ENCODE assay signal across 29 mouse cellular contexts in the genomic region with DNA sequence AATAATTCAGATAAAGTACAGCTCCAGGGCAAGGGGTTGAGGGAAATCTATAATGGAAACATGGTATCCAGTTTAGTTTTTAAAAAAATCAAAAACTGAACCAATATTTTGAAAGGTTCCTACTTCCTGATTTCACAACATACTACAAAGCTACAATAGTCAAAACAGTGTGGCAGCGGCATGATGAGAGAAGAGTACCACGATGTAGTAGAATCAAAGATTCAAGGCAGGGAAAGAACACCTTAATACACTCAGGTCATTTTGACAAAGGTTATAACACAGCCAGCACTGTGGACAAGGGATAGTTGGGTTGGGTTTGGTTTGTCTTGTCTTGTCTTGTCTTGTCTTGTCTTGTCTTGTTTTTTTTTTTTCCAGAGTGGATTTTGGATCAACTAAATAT.
"Had no signal": no experiment of that assay in that cellular context is flagged by ENCODE, and none has a peak within 500 bp of the region (broad histone marks: within the 10 kb centered on the region; RNA-seq: fewer than 3 reads in every experiment).

No protein-coding gene starts in this region.

- H3K4me3 ChIP-seq: embryonic facial prominence, embryonic 10.5 days; embryonic facial prominence, embryonic 12.5 days; embryonic facial prominence, embryonic 13.5 days; embryonic facial prominence, embryonic 15.5 days; erythroblast, embryonic 14.5 days; forebrain, embryonic 10.5 days; forebrain, embryonic 12.5 days; forebrain, embryonic 13.5 days; forebrain, embryonic 15.5 days; gastrocnemius, adult 2 months; heart, adult 2 months had no signal

- H3K36me3 ChIP-seq: embryonic facial prominence, embryonic 10.5 days; embryonic facial prominence, embryonic 12.5 days; embryonic facial prominence, embryonic 13.5 days; embryonic facial prominence, embryonic 15.5 days; forebrain, embryonic 10.5 days; forebrain, embryonic 12.5 days; forebrain, embryonic 15.5 days had no signal

- H3K4me1 ChIP-seq: embryonic facial prominence, embryonic 12.5 days; embryonic facial prominence, embryonic 13.5 days; embryonic facial prominence, embryonic 15.5 days had no signal

- DNase-seq: cerebellum, adult 2 months; cerebellum, adult 8-10 months; cerebellum, adult 9-10 months; cerebellum, adult 9-11 months; cerebellum, postnatal 10 days; cerebellum, postnatal 14 days; cerebellum, postnatal 25 days; cerebellum, postnatal 36 days; embryo, embryonic 11 days; forebrain, postnatal 0 days; gastrocnemius, adult 2 months; gastrocnemius, postnatal 10 days; gastrocnemius, postnatal 14 days; gastrocnemius, postnatal 25 days; gastrocnemius, postnatal 36 days; heart, adult 11 months; heart, adult 18-20 months; heart, adult 2 months had no signal

- H3K9me3 ChIP-seq: embryonic facial prominence, embryonic 12.5 days; embryonic facial prominence, embryonic 15.5 days had no signal

- H3K4me2 ChIP-seq: embryonic facial prominence, embryonic 12.5 days; embryonic facial prominence, embryonic 13.5 days; embryonic facial prominence, embryonic 15.5 days; forebrain, embryonic 12.5 days; forebrain, embryonic 13.5 days; forebrain, embryonic 15.5 days had no signal

- ATAC-seq: forebrain, embryonic 13.5 days; forebrain, embryonic 14.5 days; forebrain, embryonic 15.5 days; forebrain, embryonic 16.5 days; forebrain, postnatal 0 days had no signal

- H3K27ac ChIP-seq: embryonic facial prominence, embryonic 10.5 days; embryonic facial prominence, embryonic 12.5 days; embryonic facial prominence, embryonic 13.5 days; embryonic facial prominence, embryonic 15.5 days; forebrain, embryonic 10.5 days; forebrain, embryonic 12.5 days; forebrain, embryonic 13.5 days; forebrain, embryonic 15.5 days; gastrocnemius, adult 2 months; heart, adult 2 months had no signal

- H3K27me3 ChIP-seq: embryonic facial prominence, embryonic 12.5 days; embryonic facial prominence, embryonic 13.5 days; embryonic facial prominence, embryonic 15.5 days had no signal

- H3K9ac ChIP-seq: embryonic facial prominence, embryonic 12.5 days; embryonic facial prominence, embryonic 13.5 days; embryonic facial prominence, embryonic 15.5 days; forebrain, embryonic 12.5 days; forebrain, embryonic 13.5 days; forebrain, embryonic 15.5 days; forebrain, postnatal 0 days had no signal
